Mouse (Mus musculus): Measurements from ENCODE around the gene Vmn1r177.
"Not testable (repeated sequence)": the region's sequence is repeated elsewhere in the genome, so short reads cannot be mapped to it uniquely, and the experiment has no call there.

The Vmn1r177 gene

GRCm38 (mm10) chr7:23866349-23866748 lies at the start of gene Vmn1r177:
TSS of gene Vmn1r177 (minus strand) at chr7:23866449.
- in situ Hi-C loops (cut with MboI, MseI) = not testable (repeated sequence)

DNA sequence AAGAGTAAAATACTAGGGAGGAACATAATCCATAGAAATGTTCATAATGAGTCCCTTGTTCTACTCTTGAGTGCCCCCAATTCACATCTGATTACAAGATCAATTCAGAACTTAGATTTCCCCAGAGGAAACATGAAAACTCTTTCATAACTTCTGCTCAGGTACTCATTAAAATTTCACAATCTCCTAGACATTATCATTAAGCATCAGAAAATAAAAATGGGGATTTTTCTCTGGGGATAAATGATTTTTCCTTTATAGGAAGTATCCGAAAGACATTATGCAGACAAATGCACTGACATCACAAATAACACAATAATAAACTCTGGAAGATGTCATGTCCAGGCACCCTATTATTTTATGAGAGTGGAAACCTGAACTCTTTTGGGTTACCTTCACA lies 25.5 kb upstream of the Vmn1r177 start, which contains the start of gene Vmn1r178:
Vmn1r178 (plus strand) TSS at position 301 of the 400 bp plus-strand sequence.
- in situ Hi-C loops (cut with MboI, MseI) = no loop called here

DNA sequence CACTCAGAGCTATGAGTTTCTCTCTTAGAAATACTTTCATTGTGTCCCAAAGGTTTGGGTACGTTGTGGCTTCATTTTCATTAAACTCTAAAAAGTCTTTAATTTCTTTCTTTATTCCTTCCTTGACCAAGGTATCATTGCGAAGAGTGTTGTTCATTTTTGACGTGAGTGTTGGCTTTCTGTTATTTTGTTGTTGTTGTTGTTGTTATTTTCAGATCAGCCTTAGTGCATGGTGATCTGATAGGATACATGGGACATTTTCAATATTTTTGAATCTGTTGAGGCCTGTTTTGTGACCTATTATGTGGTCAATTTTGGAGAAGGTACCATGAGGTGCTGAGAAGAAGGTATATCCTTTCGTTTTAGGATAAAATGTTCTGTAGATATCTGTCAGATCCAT lies 10.7 kb upstream of the Vmn1r177 start:
- in situ Hi-C loops (cut with MboI, MseI) = not testable (repeated sequence)

- in situ Hi-C loops (cut with MboI, MseI) = loop anchor here (5.0 kb wide), 1 partner anchor 260 kb away; the partner anchor contains the start of gene Vmn1r169
Measured at GRCm38 (mm10) chr7:23837272-23837671, 29.0 kb downstream of the Vmn1r177 start, which contains the start of gene Vmn1r176. TSS of gene Vmn1r176 (minus strand) at chr7:23837372.

Data from regulatory T cell (primary cell).